Mouse (Mus musculus) thymus, adult 18-20 months (tissue): ENCODE data around the gene Sntg2.

Experiments
- DNase-seq, 2 experiments: peaks; one replicate each; pipeline ENCODE4 v3.0.0; 2022; ENCODE audit warnings: mixed read lengths in 2 of 2

Sntg2 gene

GRCm38 (mm10) chr12:30200621-30201020 is 172.6 kb downstream of the Sntg2 start:
- DNase-seq = no peak

- DNase-seq = no peak
Measured at GRCm38 (mm10) chr12:30199735-30200134, 173.4 kb downstream of the Sntg2 start.

GRCm38 (mm10) chr12:30198250-30198649 is 174.9 kb downstream of the Sntg2 start:
- no peak for DNase-seq

- DNase-seq = no peak
Measured at GRCm38 (mm10) chr12:30181721-30182120, 191.5 kb downstream of the Sntg2 start.

- no peak for DNase-seq
Measured at GRCm38 (mm10) chr12:30179623-30180022, 193.6 kb downstream of the Sntg2 start.

- DNase-seq = no peak
Measured at GRCm38 (mm10) chr12:30177966-30178365, 195.2 kb downstream of the Sntg2 start.

GRCm38 (mm10) chr12:30177529-30177928 is 195.6 kb downstream of the Sntg2 start:
- DNase-seq = no peak

GRCm38 (mm10) chr12:30168491-30168890 is 204.7 kb downstream of the Sntg2 start:
- DNase-seq = no peak

GRCm38 (mm10) chr12:30164538-30164937 is 208.6 kb downstream of the Sntg2 start:
- DNase-seq = no peak

- DNase-seq = no peak
Measured at GRCm38 (mm10) chr12:30164005-30164404, 209.2 kb downstream of the Sntg2 start.

- DNase-seq = no peak
Measured at GRCm38 (mm10) chr12:30161731-30162406, 211.3 kb downstream of the Sntg2 start.

GRCm38 (mm10) chr12:30160475-30160874 is 212.7 kb downstream of the Sntg2 start:
- DNase-seq = no peak

- no peak for DNase-seq
Measured at GRCm38 (mm10) chr12:30159788-30160187, 213.4 kb downstream of the Sntg2 start.

- DNase-seq = no peak
Measured at GRCm38 (mm10) chr12:30154079-30154673, 219.0 kb downstream of the Sntg2 start.

GRCm38 (mm10) chr12:30142085-30142484 is 231.1 kb downstream of the Sntg2 start:
- no peak for DNase-seq

GRCm38 (mm10) chr12:30132524-30132923 is 240.7 kb downstream of the Sntg2 start, which contains the start of gene Tpo:
Gene Tpo, minus strand, starts transcription at chr12:30132624.
- no peak for DNase-seq

GRCm38 (mm10) chr12:30129411-30129716 is 243.8 kb downstream of the Sntg2 start:
- no peak for DNase-seq

- no peak for DNase-seq
Measured at GRCm38 (mm10) chr12:30128561-30129410, 244.4 kb downstream of the Sntg2 start.
